Mouse (Mus musculus): ENCODE measurements around the gene Uqcc3. TPM values are rescaled to one million over a fixed set of nuclear protein-coding genes. Genes with fewer than 3 reads are reported as not detected.
"Not testable (repeated sequence)": the region's sequence is repeated elsewhere in the genome, so short reads cannot be mapped to it uniquely, and the experiment has no call there.

Gene Uqcc3
- polyA plus RNA-seq, 1 experiment = 74.7 TPM

DNA sequence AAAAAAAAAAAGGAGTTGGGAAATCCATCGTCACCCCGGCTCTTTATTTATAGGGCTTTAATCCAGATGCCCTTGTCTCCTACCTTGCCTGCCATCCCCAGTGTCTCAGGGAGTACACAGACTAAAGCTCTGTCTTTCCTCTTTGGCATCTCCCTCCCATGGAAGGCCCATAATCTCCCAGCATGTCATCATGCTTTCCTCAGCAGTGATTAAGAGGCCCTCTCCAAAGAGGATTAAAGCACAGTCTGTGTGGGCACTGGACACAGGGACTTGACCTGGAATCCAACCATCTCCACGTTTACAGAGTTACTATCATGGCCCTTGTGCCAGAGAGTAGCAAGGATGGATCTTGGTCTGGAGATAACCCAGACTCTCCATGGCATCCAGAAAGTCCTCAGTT lies 2.9 kb upstream of the Uqcc3 start, which contains the start of the genes Lbhd1 and Gm49403:
TSS of gene Lbhd1 (plus strand) at position 117 of the 400 bp plus-strand sequence.
TSS of gene Gm49403 (plus strand) at position 315 of the 400 bp plus-strand sequence.
- H3K36me3 ChIP-seq (ENCODE audit: control insufficient read depth, insufficient read depth, low read length) = no peaks in the 10 kb centered on the region
- H3K27ac ChIP-seq (ENCODE audit: insufficient read depth, low read depth, low read length) = no peak within 1 kb of the TSS
- peaks cover 4% of the 10 kb centered on the region for H3K4me1 ChIP-seq (ENCODE audit: control insufficient read depth, insufficient read depth, low read length)
- 80% methylated on average over 3 of the region's 3 CpGs for WGBS
- H3K27me3 ChIP-seq (replicated peaks; ENCODE audit: control insufficient read depth, insufficient read depth, low read length) = no peaks in the 10 kb centered on the region
- DNase-seq = no peak
- H3K4me3 ChIP-seq (ENCODE audit: insufficient read depth, low read depth, low read length) = no peak within 1 kb of the TSS
- TF ChIP-seq CTCF (conservative IDR thresholded peaks at IDR 0.05; ENCODE audit: insufficient read depth, insufficient read length, low read depth, low read length) (no peak), POLR2A (IDR thresholded peaks at IDR 0.05; ENCODE audit: low read depth, low read length) (no peak)

DNA sequence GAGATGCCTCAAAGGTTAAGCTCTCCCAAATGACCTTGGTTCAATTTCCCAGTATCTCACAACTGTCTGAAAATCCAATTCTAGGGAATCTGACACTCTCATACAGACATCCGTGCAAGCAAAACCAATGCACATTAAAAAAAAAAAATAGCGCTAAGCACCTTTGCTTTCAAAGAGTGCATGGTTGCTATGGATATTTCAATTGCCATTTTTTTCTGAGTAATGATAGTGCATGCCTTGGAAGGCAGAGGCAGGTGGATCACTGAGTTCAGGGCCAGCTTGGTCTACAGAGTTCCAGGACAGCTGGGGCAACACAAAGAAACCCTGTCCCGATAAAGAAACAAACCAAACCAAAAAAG lies 290 bp upstream of the Uqcc3 start:
- no peak for TF ChIP-seq CTCF (conservative IDR thresholded peaks at IDR 0.05; ENCODE audit: insufficient read depth, insufficient read length, low read depth, low read length)
- TF ChIP-seq POLR2A (IDR thresholded peaks at IDR 0.05; ENCODE audit: low read depth, low read length) = no peak
- Histone ChIP-seq H3K4me1 (ENCODE audit: control insufficient read depth, insufficient read depth, low read length) (no peaks in the 10 kb centered on the region; the same call in 1 of the 2 replicates), H3K36me3 (ENCODE audit: control insufficient read depth, insufficient read depth, low read length) (no peaks in the 10 kb centered on the region), H3K4me3 (ENCODE audit: insufficient read depth, low read depth, low read length) (peak overlapping the region; percentile 97), H3K27me3 (replicated peaks; ENCODE audit: control insufficient read depth, insufficient read depth, low read length) (no peaks in the 10 kb centered on the region), H3K27ac (ENCODE audit: insufficient read depth, low read depth, low read length) (no peak overlapping the region)
- 14% methylated on average over 3 of the region's 3 CpGs for WGBS
- DNase-seq = no peak

GRCm38 (mm10) chr19:8875031-8875430 lies 5.7 kb downstream of the Uqcc3 start:
- H3K4me3 ChIP-seq (ENCODE audit: insufficient read depth, low read depth, low read length) = no peak overlapping the region
- H3K4me1 ChIP-seq (ENCODE audit: control insufficient read depth, insufficient read depth, low read length) = peaks cover 4% of the 10 kb centered on the region
- H3K36me3 ChIP-seq (ENCODE audit: control insufficient read depth, insufficient read depth, low read length) = peaks cover 2% of the 10 kb centered on the region; the same call in 1 of the 2 replicates
- no peak for TF ChIP-seq CTCF (conservative IDR thresholded peaks at IDR 0.05; ENCODE audit: insufficient read depth, insufficient read length, low read depth, low read length)
- TF ChIP-seq POLR2A (IDR thresholded peaks at IDR 0.05; ENCODE audit: low read depth, low read length) = no peak
- H3K27me3 ChIP-seq (replicated peaks; ENCODE audit: control insufficient read depth, insufficient read depth, low read length) = no peaks in the 10 kb centered on the region
- no peak for DNase-seq
- H3K27ac ChIP-seq (ENCODE audit: insufficient read depth, low read depth, low read length) = no peak overlapping the region
- WGBS = 92% methylated on average over 7 of the region's 7 CpGs

DNA sequence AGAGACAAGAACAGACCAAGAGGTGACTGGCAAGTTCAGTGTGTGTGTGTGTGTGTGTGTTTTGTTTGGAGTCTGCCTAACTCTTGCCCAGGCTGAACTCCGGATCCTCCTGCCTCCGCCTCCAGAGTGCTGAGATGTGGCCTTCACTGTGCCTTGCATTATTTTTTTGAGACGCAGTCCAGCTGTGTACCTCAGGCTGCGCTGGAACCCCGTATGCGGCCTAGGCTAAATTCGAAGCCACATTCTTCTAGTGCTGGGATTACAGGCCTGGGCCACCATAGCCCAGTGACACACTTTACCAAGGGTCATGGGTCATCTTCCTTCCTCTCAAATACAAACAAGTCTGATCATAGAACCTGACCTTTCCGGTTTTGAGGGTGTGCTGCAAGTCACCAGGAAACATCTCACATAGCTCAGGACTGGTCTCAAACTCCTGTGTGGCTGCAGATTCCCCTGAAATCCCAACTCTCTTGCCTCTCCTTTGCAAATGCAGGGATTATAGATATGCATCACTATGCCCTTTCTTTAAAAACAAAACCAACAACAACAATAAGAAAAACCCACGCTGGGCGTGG lies 8.4 kb downstream of the Uqcc3 start:
- Histone ChIP-seq H3K27ac (ENCODE audit: insufficient read depth, low read depth, low read length) (peak overlapping the region; percentile 85; the same call in 1 of the 2 replicates), H3K4me3 (ENCODE audit: insufficient read depth, low read depth, low read length) (peak overlapping the region; percentile 95), H3K4me1 (ENCODE audit: control insufficient read depth, insufficient read depth, low read length) (peaks cover 4% of the 10 kb centered on the region; the same call in 1 of the 2 replicates), H3K36me3 (ENCODE audit: control insufficient read depth, insufficient read depth, low read length) (peaks cover 2% of the 10 kb centered on the region; the same call in 1 of the 2 replicates), H3K27me3 (replicated peaks; ENCODE audit: control insufficient read depth, insufficient read depth, low read length) (no peaks in the 10 kb centered on the region)
- 46% methylated on average over 10 of the region's 10 CpGs for WGBS
- no peak for TF ChIP-seq CTCF (conservative IDR thresholded peaks at IDR 0.05; ENCODE audit: insufficient read depth, insufficient read length, low read depth, low read length)
- TF ChIP-seq POLR2A (IDR thresholded peaks at IDR 0.05; ENCODE audit: low read depth, low read length) = no peak
- DNase-seq = peak; percentile 23

DNA sequence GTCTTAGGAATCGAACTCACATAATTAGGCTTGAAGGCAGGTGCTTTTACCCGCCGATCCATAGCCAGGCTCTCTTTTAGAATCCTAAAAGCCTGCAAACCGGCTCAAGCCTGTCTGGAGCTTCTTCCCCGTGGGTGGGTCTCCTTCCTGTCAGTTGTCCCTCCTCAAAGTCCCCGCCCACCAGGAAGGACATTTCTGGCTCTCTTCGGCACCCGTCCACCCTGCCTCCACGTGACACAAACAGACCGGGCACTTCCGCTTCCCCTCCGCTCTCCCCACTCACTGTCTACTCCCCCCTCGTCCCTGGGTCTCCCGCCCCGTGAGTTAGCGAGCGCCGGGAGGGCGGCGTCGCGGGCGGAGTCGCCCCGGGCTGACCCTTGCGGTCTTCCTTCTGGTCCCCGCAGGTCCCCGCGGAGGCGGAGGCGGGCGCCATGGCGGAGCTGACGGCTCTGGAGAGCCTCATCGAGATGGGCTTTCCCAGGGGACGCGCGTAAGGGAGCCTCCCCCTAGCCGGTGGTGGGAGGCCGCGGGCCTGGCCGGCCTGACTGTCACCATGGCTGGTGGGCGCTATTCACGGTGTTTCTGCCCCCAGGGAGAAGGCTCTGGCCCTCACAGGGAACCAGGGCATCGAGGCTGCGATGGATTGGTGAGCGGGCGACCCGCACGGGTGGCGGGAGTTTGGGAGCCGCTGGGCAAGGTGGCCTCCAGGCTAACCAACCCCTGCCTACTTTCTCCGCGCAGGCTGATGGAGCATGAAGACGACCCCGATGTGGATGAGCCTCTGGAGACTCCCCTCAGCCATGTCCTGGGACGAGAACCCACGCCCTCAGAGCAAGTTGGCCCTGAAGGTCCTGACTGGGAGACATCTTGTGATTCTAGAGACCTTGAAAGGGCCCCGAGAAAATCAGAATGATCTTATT lies 9.2 kb downstream of the Uqcc3 start, which contains the start of gene Ubxn1:
TSS of gene Ubxn1 (plus strand) at position 230 of the 920 bp plus-strand sequence.
- H3K4me3 ChIP-seq (ENCODE audit: insufficient read depth, low read depth, low read length) = peak within 1 kb of the TSS; percentile 95
- peak; percentile 99 for DNase-seq
- peak within 1 kb of the TSS; percentile 85 for H3K27ac ChIP-seq (ENCODE audit: insufficient read depth, low read depth, low read length)
- TF ChIP-seq CTCF (conservative IDR thresholded peaks at IDR 0.05; ENCODE audit: insufficient read depth, insufficient read length, low read depth, low read length) (no peak), POLR2A (IDR thresholded peaks at IDR 0.05; ENCODE audit: low read depth, low read length) (peak; percentile 11)
- no peaks in the 10 kb centered on the region for H3K27me3 ChIP-seq (replicated peaks; ENCODE audit: control insufficient read depth, insufficient read depth, low read length)
- under 1% methylated on average over 59 of the region's 59 CpGs for WGBS
- peaks cover 4% of the 10 kb centered on the region; the same call in 1 of the 2 replicates for H3K4me1 ChIP-seq (ENCODE audit: control insufficient read depth, insufficient read depth, low read length)
- H3K36me3 ChIP-seq (ENCODE audit: control insufficient read depth, insufficient read depth, low read length) = peaks cover 2% of the 10 kb centered on the region; the same call in 1 of the 2 replicates

DNA sequence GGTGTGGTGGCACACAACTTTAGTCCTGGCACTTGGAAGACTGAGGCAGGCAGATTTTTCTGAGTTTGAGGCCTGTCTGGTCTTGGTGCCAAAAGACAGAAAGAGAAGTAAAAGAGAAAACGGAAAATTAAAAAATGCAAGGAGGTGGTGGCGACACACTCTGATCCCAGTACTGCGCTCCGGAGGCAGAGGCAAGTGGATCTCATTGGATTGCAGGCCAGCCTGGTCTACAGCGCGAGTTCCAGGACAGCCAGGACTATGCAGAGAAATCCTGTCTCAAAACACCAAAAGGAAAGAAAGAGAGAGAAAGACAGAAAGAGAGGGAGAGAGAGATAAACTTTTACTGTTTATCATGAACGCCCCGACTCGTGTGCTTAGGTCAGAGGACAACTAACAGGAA lies 9.9 kb downstream of the Uqcc3 start:
- Histone ChIP-seq H3K4me1 (ENCODE audit: control insufficient read depth, insufficient read depth, low read length) (peaks cover 4% of the 10 kb centered on the region; the same call in 1 of the 2 replicates), H3K4me3 (ENCODE audit: insufficient read depth, low read depth, low read length) (peak overlapping the region; percentile 59), H3K36me3 (ENCODE audit: control insufficient read depth, insufficient read depth, low read length) (peaks cover 2% of the 10 kb centered on the region; the same call in 1 of the 2 replicates), H3K27ac (ENCODE audit: insufficient read depth, low read depth, low read length) (peak overlapping the region; percentile 63), H3K27me3 (replicated peaks; ENCODE audit: control insufficient read depth, insufficient read depth, low read length) (no peaks in the 10 kb centered on the region)
- TF ChIP-seq POLR2A (IDR thresholded peaks at IDR 0.05; ENCODE audit: low read depth, low read length) (no peak), CTCF (conservative IDR thresholded peaks at IDR 0.05; ENCODE audit: insufficient read depth, insufficient read length, low read depth, low read length) (no peak)
- 34% methylated on average over 9 of the region's 9 CpGs for WGBS
- DNase-seq = no peak

DNA sequence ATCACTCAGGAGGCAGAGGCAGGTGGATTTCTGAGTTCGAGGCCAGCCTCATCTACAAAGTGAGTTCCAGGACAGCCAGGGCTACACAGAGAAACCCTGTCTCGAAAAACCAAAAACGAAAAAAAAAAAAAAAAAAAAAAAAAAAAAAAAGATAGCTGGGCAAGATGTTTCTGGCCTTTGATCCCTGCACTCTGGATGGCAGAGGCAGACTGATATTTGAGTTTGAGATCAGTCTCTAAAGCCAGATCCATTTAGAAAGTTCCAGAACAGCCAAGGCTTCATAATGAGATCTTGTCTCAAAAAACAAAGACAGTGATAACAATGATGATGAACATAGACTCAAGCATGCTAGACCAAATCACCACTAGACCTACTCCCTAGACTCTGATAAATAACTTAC lies 10.3 kb downstream of the Uqcc3 start:
- H3K27ac ChIP-seq (ENCODE audit: insufficient read depth, low read depth, low read length); H3K27me3 ChIP-seq (replicated peaks; ENCODE audit: control insufficient read depth, insufficient read depth, low read length); H3K36me3 ChIP-seq (ENCODE audit: control insufficient read depth, insufficient read depth, low read length); DNase-seq; H3K4me1 ChIP-seq (ENCODE audit: control insufficient read depth, insufficient read depth, low read length); H3K4me3 ChIP-seq (ENCODE audit: insufficient read depth, low read depth, low read length): not testable (repeated sequence)
- 67% methylated on average over 3 of the region's 3 CpGs for whole genome bisulfite sequencing

Measured in kidney, adult 2 months (tissue).